Mouse (Mus musculus): ENCODE results near the gene Fam229b. TPM values are rescaled to one million over a fixed set of nuclear protein-coding genes. Genes with fewer than 3 reads are reported as not detected.

The Fam229b gene
- polyA plus RNA-seq, 1 experiment from 2014 or later, result 8.0 TPM

DNA sequence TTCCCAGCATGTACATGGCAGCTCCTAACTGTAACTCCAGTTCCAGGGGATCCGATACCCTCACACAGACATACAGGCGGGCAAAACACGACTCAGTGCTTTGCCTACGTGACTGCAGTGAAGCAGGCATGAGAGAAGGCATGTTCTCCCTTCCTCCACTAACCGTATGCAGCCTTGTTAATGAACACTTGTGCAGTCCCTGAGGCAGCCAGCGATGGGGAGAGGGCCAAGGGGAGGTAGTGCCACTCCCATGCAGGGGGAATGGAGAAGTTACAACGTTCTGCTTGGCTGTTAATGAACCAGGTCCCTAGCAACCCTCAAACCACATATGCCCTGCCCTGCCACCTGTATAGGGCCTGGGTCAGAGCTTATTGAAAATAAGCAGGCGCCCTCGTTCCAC lies 35.9 kb upstream of the Fam229b start:
- H3K36me3 ChIP-seq (ENCODE audit: control insufficient read depth, insufficient read depth, low read length), result no peaks in the 10 kb centered on the region
- H3K27ac ChIP-seq (ENCODE audit: low read length), result no peak overlapping the region
- H3K4me1 ChIP-seq (ENCODE audit: control insufficient read depth, insufficient read depth, low read length), result 0 out of 2 replicates have a peak, but pooled peaks cover 6% of the 10 kb centered on the region
- H3K4me3 ChIP-seq (replicated peaks; ENCODE audit: low read length), result no peak overlapping the region
- H3K4me2 ChIP-seq (ENCODE audit: low read depth, low read length), result no peak overlapping the region
- H3K9me3 ChIP-seq (replicated peaks; ENCODE audit: control insufficient read depth, low read length), result no peaks in the 10 kb centered on the region
- no peak for ATAC-seq (ENCODE audit: insufficient read depth, low FRiP score)
- H3K9ac ChIP-seq (ENCODE audit: low read length), result no peak overlapping the region
- no peaks in the 10 kb centered on the region for H3K27me3 ChIP-seq (ENCODE audit: control insufficient read depth, insufficient read depth, low read length)
- WGBS, result 57% methylated on average over 9 of the region's 9 CpGs

DNA sequence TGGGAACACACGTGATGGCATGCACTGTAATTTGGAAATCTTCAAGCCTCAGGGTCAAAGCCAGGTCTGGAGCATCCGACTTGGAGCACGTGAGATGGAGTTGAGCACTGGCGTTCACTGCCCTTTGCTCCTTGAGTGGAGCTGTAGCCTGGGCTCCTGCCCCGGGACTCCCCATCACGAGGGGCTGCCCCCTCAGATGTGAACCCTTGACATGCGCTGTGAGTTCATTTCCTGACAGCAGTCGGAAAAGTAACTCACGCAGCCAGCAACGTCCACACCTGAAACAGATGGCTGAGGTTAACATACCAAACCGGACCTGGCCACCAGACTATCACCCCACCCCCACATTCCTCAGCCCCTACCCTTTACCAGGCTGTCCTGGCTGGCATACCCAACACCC lies 33.9 kb upstream of the Fam229b start:
- ATAC-seq (ENCODE audit: insufficient read depth, low FRiP score), result no peak
- no peak overlapping the region for H3K4me3 ChIP-seq (replicated peaks; ENCODE audit: low read length)
- 72% methylated on average over 11 of the region's 11 CpGs for WGBS

DNA sequence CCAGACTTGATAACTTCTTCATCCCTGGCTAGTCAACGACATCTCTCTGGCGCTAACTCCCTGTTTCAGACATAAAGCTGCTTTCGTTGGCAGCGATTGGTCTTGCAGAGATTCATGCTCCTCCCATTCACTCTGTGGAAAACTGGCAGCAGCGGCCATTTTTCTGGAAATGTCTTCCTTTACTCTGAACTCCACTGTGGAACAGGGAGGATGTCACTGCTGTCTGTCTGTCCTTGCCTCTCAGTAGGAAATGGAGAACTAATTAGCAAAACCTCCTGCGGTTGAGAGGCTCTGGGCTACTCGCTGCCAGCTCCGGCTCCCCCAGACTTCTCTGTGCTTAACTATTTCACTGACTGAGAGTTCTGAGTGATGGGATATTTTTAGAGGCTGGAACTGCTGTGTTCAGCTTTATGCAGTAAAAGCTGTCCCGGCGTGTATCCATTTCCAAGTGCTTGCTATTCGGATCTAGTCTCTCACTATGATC lies 32.0 kb upstream of the Fam229b start:
- H3K27me3 ChIP-seq (ENCODE audit: control insufficient read depth, insufficient read depth, low read length), result no peaks in the 10 kb centered on the region
- H3K9me3 ChIP-seq (replicated peaks; ENCODE audit: control insufficient read depth, low read length), result no peaks in the 10 kb centered on the region
- H3K4me1 ChIP-seq (ENCODE audit: control insufficient read depth, insufficient read depth, low read length), result 0 out of 2 replicates have a peak, but pooled peaks cover 12% of the 10 kb centered on the region
- peak overlapping the region; percentile 59 for H3K27ac ChIP-seq (ENCODE audit: low read length)
- 0 out of 2 replicates have a peak overlapping the region, but pooled peaks have one; percentile 48 for H3K9ac ChIP-seq (ENCODE audit: low read length)
- no peak for ATAC-seq (ENCODE audit: insufficient read depth, low FRiP score)
- H3K4me3 ChIP-seq (replicated peaks; ENCODE audit: low read length), result peak overlapping the region; percentile 11
- 26% methylated on average over 11 of the region's 11 CpGs for WGBS
- peak overlapping the region; percentile 12; the same call in 1 of the 2 replicates for H3K4me2 ChIP-seq (ENCODE audit: low read depth, low read length)
- H3K36me3 ChIP-seq (ENCODE audit: control insufficient read depth, insufficient read depth, low read length), result no peaks in the 10 kb centered on the region

More for the DNA sequence above, 33.9 kb upstream of the Fam229b start:
- H3K27me3 ChIP-seq (ENCODE audit: control insufficient read depth, insufficient read depth, low read length), result no peaks in the 10 kb centered on the region
- no peak overlapping the region for H3K4me2 ChIP-seq (ENCODE audit: low read depth, low read length)
- H3K9ac ChIP-seq (ENCODE audit: low read length), result no peak overlapping the region
- no peak overlapping the region for H3K27ac ChIP-seq (ENCODE audit: low read length)
- H3K9me3 ChIP-seq (replicated peaks; ENCODE audit: control insufficient read depth, low read length), result no peaks in the 10 kb centered on the region
- no peaks in the 10 kb centered on the region for H3K36me3 ChIP-seq (ENCODE audit: control insufficient read depth, insufficient read depth, low read length)
- 0 out of 2 replicates have a peak, but pooled peaks cover 14% of the 10 kb centered on the region for H3K4me1 ChIP-seq (ENCODE audit: control insufficient read depth, insufficient read depth, low read length)

DNA sequence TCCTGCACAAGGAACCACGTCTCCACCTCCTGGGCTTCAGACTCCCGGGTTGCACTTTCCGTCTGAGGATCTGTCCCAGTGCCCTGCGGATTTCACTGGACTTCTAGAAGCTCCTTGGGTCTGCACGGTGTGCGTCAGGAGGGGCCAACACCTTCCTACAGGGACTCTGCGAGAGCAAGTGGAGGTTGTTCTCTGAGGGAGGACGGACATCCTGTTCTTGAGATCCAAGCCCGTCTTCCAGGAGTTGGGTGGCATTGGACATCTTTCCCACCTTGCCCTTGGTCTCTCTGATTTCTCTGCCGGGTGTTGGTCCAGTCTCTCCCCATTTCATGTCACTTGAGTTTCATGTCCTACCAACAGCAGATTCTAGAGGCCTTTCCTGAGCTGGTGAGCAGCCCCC lies 30.0 kb upstream of the Fam229b start, which contains the start of gene Ccn6:
Gene Ccn6 (minus strand): TSS at position 101 of the 400 bp plus-strand sequence.
- H3K9me3 ChIP-seq (replicated peaks; ENCODE audit: control insufficient read depth, low read length), result no peaks in the 10 kb centered on the region
- H3K27me3 ChIP-seq (ENCODE audit: control insufficient read depth, insufficient read depth, low read length), result no peaks in the 10 kb centered on the region
- peak within 1 kb of the TSS; percentile 2; the same call in 1 of the 2 replicates for H3K4me3 ChIP-seq (replicated peaks; ENCODE audit: low read length)
- no peak within 1 kb of the TSS; the same call in 1 of the 2 replicates for H3K9ac ChIP-seq (ENCODE audit: low read length)
- ATAC-seq (ENCODE audit: insufficient read depth, low FRiP score), result no peak
- peak within 1 kb of the TSS; percentile 39 for H3K4me2 ChIP-seq (ENCODE audit: low read depth, low read length)
- no peaks in the 10 kb centered on the region for H3K36me3 ChIP-seq (ENCODE audit: control insufficient read depth, insufficient read depth, low read length)
- no peak within 1 kb of the TSS for H3K27ac ChIP-seq (ENCODE audit: low read length)
- H3K4me1 ChIP-seq (ENCODE audit: control insufficient read depth, insufficient read depth, low read length), result 0 out of 2 replicates have a peak, but pooled peaks cover 10% of the 10 kb centered on the region
- WGBS, result 82% methylated on average over 10 of the region's 10 CpGs

DNA sequence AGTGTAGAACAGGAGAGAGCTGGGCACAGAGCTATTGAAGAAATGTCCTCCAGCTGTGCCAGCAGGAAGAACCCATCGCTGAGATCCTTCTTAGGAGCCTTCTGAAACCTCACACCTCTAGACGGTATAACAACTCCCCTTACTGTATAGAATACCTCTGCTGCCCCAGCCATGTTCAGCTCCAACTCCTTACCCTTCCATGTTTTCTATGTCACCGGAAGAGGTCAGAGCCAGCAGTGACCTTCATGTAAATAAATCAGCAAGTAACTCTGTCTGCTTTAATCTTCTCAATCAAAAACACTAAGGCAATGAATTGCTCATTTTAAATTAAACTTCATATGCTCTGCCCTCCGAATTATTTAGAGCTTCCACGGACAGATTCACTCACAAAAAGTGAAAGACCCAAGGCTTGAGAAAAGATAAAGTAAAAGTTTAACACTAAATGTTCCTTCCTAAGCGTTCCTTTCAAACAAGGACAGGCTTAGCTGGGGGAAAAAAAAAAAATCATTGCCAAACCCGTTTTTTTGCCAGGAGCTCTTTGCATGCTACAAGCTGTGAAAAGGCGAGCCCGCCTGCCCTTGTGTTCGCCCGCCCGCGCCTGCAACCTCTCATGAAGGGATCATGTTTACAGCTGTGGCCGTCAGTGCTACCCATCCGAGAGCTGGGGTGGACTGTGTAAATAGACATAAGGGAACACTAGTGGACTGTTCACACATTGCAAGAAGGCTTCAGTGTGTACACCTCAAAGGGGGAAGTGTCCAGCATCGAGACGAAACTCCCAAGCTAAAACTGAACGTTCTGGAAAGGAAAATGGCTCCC lies 29.2 kb upstream of the Fam229b start:
- H3K27ac ChIP-seq (ENCODE audit: low read length), result no peak overlapping the region
- peak overlapping the region; percentile 39 for H3K4me2 ChIP-seq (ENCODE audit: low read depth, low read length)
- peak overlapping the region; percentile 2; the same call in 1 of the 2 replicates for H3K4me3 ChIP-seq (replicated peaks; ENCODE audit: low read length)
- no peaks in the 10 kb centered on the region for H3K27me3 ChIP-seq (ENCODE audit: control insufficient read depth, insufficient read depth, low read length)
- no peak for ATAC-seq (ENCODE audit: insufficient read depth, low FRiP score)
- 0 out of 2 replicates have a peak, but pooled peaks cover 10% of the 10 kb centered on the region for H3K4me1 ChIP-seq (ENCODE audit: control insufficient read depth, insufficient read depth, low read length)
- 18% methylated on average over 18 of the region's 18 CpGs for WGBS
- H3K36me3 ChIP-seq (ENCODE audit: control insufficient read depth, insufficient read depth, low read length), result no peaks in the 10 kb centered on the region
- no peak overlapping the region; the same call in 1 of the 2 replicates for H3K9ac ChIP-seq (ENCODE audit: low read length)
- no peaks in the 10 kb centered on the region for H3K9me3 ChIP-seq (replicated peaks; ENCODE audit: control insufficient read depth, low read length)

DNA sequence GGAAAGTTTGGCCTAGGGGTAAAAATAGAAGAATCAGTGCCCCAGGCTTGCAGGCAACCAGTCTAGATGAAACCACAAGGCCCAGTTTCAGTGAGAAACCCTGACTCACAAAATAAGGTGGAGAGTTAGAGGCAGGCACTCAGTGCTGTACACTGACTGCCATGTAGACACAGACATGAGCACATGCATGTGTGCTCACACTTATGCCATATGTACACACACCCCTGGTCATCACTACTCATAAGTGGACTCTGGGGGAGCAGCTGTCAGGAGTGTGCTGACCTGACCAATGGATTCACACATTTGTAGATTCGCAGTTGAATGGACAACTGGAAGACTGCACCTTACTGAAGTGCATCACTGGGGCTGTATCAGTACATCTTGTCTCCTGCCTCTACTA lies 27.7 kb upstream of the Fam229b start:
- Histone ChIP-seq H3K9me3 (replicated peaks; ENCODE audit: control insufficient read depth, low read length) (no peaks in the 10 kb centered on the region), H3K36me3 (ENCODE audit: control insufficient read depth, insufficient read depth, low read length) (no peaks in the 10 kb centered on the region), H3K4me2 (ENCODE audit: low read depth, low read length) (no peak overlapping the region), H3K4me3 (replicated peaks; ENCODE audit: low read length) (no peak overlapping the region), H3K4me1 (ENCODE audit: control insufficient read depth, insufficient read depth, low read length) (0 out of 2 replicates have a peak, but pooled peaks cover 10% of the 10 kb centered on the region), H3K9ac (ENCODE audit: low read length) (no peak overlapping the region), H3K27me3 (ENCODE audit: control insufficient read depth, insufficient read depth, low read length) (no peaks in the 10 kb centered on the region), H3K27ac (ENCODE audit: low read length) (no peak overlapping the region)
- WGBS, result 87% methylated on average over 1 of the region's 1 CpGs
- ATAC-seq (ENCODE audit: insufficient read depth, low FRiP score), result no peak

DNA sequence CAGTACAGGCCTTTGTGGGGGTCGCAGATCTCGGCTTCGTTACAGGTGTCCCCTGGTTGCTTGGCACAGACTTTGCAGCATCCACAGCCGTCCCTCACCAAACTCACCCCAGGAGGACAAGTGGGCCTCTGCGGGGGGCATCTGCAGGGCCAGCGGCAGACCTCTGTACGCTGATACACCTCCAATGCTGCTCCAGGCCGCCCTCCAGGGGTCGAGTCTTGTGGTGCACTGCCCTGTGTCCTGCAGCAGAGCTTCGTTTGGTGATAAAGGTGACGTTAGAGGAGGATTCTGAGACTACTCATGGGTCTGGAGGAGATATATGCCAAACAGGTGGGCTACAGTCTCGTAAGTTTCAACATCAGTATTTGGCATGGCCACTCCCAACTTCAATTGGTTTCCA lies 24.6 kb upstream of the Fam229b start:
- H3K36me3 ChIP-seq (ENCODE audit: control insufficient read depth, insufficient read depth, low read length), result no peaks in the 10 kb centered on the region
- H3K4me2 ChIP-seq (ENCODE audit: low read depth, low read length), result no peak overlapping the region
- H3K9me3 ChIP-seq (replicated peaks; ENCODE audit: control insufficient read depth, low read length), result no peaks in the 10 kb centered on the region
- H3K4me3 ChIP-seq (replicated peaks; ENCODE audit: low read length), result no peak overlapping the region
- H3K27ac ChIP-seq (ENCODE audit: low read length), result no peak overlapping the region
- no peak for ATAC-seq (ENCODE audit: insufficient read depth, low FRiP score)
- 54% methylated on average over 12 of the region's 12 CpGs for WGBS
- 0 out of 2 replicates have a peak, but pooled peaks cover 7% of the 10 kb centered on the region for H3K4me1 ChIP-seq (ENCODE audit: control insufficient read depth, insufficient read depth, low read length)
- H3K9ac ChIP-seq (ENCODE audit: low read length), result no peak overlapping the region
- H3K27me3 ChIP-seq (ENCODE audit: control insufficient read depth, insufficient read depth, low read length), result no peaks in the 10 kb centered on the region

DNA sequence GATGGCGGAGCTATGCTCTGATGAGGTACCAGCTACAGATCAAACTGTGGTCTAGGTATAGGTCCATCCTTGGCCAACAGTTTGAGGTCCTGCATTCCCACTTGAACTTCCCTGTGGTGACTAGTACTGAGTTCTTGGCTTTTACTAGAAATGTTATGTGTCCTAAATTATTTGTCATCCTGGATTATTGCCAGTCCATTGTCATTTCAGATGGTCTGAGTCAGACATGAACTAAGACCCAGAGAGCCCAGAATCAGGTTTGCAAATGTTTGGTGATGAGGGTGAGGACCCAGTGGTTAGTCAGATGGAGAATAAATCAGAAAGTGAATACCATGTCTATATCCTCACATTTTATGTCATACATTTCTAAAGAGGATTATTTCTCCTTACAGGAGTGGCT lies 23.6 kb upstream of the Fam229b start:
- no peaks in the 10 kb centered on the region for H3K4me1 ChIP-seq (ENCODE audit: control insufficient read depth, insufficient read depth, low read length)
- H3K9me3 ChIP-seq (replicated peaks; ENCODE audit: control insufficient read depth, low read length), result no peaks in the 10 kb centered on the region

DNA sequence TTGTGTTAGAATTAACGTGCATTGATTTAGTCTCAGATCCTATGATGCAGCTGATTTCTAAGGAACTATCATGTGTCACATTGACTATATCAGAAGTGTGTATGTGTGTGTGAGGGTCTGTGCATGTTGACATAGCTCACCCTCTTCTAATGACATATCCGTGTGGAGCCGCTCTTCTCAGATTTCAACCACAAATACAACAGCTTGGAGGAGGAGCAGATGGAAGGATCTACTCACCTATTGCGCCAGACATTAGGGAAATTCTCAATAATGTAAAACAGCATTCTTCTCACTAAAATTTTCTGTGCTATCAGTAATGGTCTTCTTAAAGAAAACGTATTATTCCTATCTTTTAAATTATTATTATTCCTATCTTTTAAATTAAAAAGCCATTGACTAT lies 23.0 kb upstream of the Fam229b start:
- Histone ChIP-seq H3K4me1 (ENCODE audit: control insufficient read depth, insufficient read depth, low read length) (no peaks in the 10 kb centered on the region), H3K36me3 (ENCODE audit: control insufficient read depth, insufficient read depth, low read length) (no peaks in the 10 kb centered on the region), H3K9ac (ENCODE audit: low read length) (no peak overlapping the region), H3K9me3 (replicated peaks; ENCODE audit: control insufficient read depth, low read length) (no peaks in the 10 kb centered on the region), H3K27ac (ENCODE audit: low read length) (no peak overlapping the region), H3K4me3 (replicated peaks; ENCODE audit: low read length) (no peak overlapping the region), H3K27me3 (ENCODE audit: control insufficient read depth, insufficient read depth, low read length) (no peaks in the 10 kb centered on the region), H3K4me2 (ENCODE audit: low read depth, low read length) (no peak overlapping the region)
- ATAC-seq (ENCODE audit: insufficient read depth, low FRiP score), result no peak
- WGBS, result 76% methylated on average over 5 of the region's 5 CpGs

More for the DNA sequence above, 23.6 kb upstream of the Fam229b start:
- H3K9ac ChIP-seq (ENCODE audit: low read length), result no peak overlapping the region
- H3K27ac ChIP-seq (ENCODE audit: low read length), result no peak overlapping the region
- no peak for ATAC-seq (ENCODE audit: insufficient read depth, low FRiP score)
- H3K4me2 ChIP-seq (ENCODE audit: low read depth, low read length), result no peak overlapping the region
- H3K27me3 ChIP-seq (ENCODE audit: control insufficient read depth, insufficient read depth, low read length), result no peaks in the 10 kb centered on the region
- WGBS, result 92% methylated on average over 1 of the region's 1 CpGs
- no peak overlapping the region for H3K4me3 ChIP-seq (replicated peaks; ENCODE audit: low read length)
- H3K36me3 ChIP-seq (ENCODE audit: control insufficient read depth, insufficient read depth, low read length), result no peaks in the 10 kb centered on the region

Data from stomach, embryonic 16.5 days (tissue).